In the genomic region with DNA sequence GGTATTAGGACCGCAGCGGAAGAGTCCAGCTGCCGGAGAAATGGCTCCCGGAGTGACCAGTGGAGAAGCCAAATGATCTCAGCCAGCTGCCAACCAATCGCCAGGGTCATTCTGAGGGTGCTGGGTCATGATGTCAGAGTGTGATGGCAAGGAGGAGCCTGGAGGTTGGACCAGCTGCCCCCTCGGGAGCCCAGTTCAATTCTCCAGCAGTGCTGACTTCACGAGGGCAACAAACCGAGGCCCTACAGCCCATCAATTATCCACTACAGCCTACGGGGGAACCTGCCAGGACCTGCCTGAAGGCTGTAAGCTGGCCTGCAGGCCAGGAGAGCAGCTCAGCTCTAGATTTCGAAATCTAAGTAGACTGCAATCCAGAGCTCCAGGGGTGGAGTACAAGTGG, we compare ENCODE assay signal across 8 mouse cellular contexts. TPM values are rescaled to one million over a fixed set of nuclear protein-coding genes. Genes with fewer than 3 reads are reported as not detected.
A peak's percentile ranks its signal among the peaks of the same experiment; 100 is the strongest.
DNase-seq lines count a peak whose midpoint lies in the region; ATAC-seq lines count a peak whose summit lies in the region.

No protein-coding gene starts in this region.

- 54% methylated on average over 10 of the region's 10 CpGs for whole genome bisulfite sequencing in embryonic facial prominence, embryonic 11.5 days
- 15% methylated on average over 10 of the region's 10 CpGs for WGBS in limb, embryonic 11.5 days

- no peak overlapping the region for H3K27ac ChIP-seq in embryonic facial prominence, embryonic 11.5 days (replicated peaks; ENCODE audit: low read depth, low read length)
- 0 out of 2 replicates have a peak overlapping the region, but pooled peaks have one; percentile 26 for H3K27ac ChIP-seq in limb, embryonic 11.5 days (replicated peaks; ENCODE audit: low read depth, low read length)

- H3K4me1 ChIP-seq in embryonic facial prominence, embryonic 11.5 days (ENCODE audit: control insufficient read depth, insufficient read depth, low read length): no peaks in the 10 kb centered on the region
- H3K4me1 ChIP-seq in limb, embryonic 11.5 days (ENCODE audit: control insufficient read depth, insufficient read depth, low read length): peaks cover 26% of the 10 kb centered on the region

- DNase-seq in MN1 (ENCODE audit: low spot score): peak; percentile 28
- peak; percentile 9 for DNase-seq in embryonic facial prominence, embryonic 11.5 days (ENCODE audit: low spot score)
- peak; percentile 25 for DNase-seq in heart, postnatal 4 days
- peak; percentile 36 for DNase-seq in limb, embryonic 11.5 days (ENCODE audit: low spot score)
- DNase-seq in retina, embryonic 14.5 days (ENCODE audit: low spot score): peak; percentile 47
- DNase-seq in cerebellum, adult 11 months: no peak
- no peak for DNase-seq in thymus, postnatal 0 days (ENCODE audit: low spot score)

- no peaks in the 10 kb centered on the region; the same call in none of the 2 replicates for H3K36me3 ChIP-seq in embryonic facial prominence, embryonic 11.5 days (replicated peaks; ENCODE audit: control insufficient read depth, insufficient read depth, low read depth, low read length)
- peaks cover 3% of the 10 kb centered on the region; the same call in 1 of the 2 replicates for H3K36me3 ChIP-seq in limb, embryonic 11.5 days (ENCODE audit: control insufficient read depth, insufficient read depth, low read length)

- no peak overlapping the region for H3K4me2 ChIP-seq in embryonic facial prominence, embryonic 11.5 days (ENCODE audit: low read depth, low read length)
- peak overlapping the region; percentile 27; the same call in 1 of the 2 replicates for H3K4me2 ChIP-seq in limb, embryonic 11.5 days (ENCODE audit: low read depth, severe bottlenecking)

- no peak overlapping the region for H3K4me3 ChIP-seq in embryonic facial prominence, embryonic 11.5 days (ENCODE audit: low read depth, low read length)
- H3K4me3 ChIP-seq in limb, embryonic 11.5 days (ENCODE audit: low read depth, low read length): no peak overlapping the region

- no peak for ATAC-seq in embryonic facial prominence, embryonic 11.5 days (replicated peaks; ENCODE audit: insufficient number of reproducible peaks, low FRiP score, low TSS enrichment, low read depth)
- ATAC-seq in limb, embryonic 11.5 days (ENCODE audit: insufficient number of reproducible peaks, low FRiP score, low TSS enrichment, low read depth): no peak
- ATAC-seq in erythroid progenitor cell, adult 5-6 weeks (replicated peaks; ENCODE audit: low FRiP score, poor library complexity, severe bottlenecking): no peak

- H3K27me3 ChIP-seq in embryonic facial prominence, embryonic 11.5 days (ENCODE audit: control insufficient read depth, insufficient read depth, low read length): no peaks in the 10 kb centered on the region
- H3K27me3 ChIP-seq in limb, embryonic 11.5 days (ENCODE audit: control insufficient read depth, insufficient read depth, low read length): no peaks in the 10 kb centered on the region

- no peaks in the 10 kb centered on the region for H3K9me3 ChIP-seq in embryonic facial prominence, embryonic 11.5 days (replicated peaks; ENCODE audit: control insufficient read depth, low read length)
- H3K9me3 ChIP-seq in limb, embryonic 11.5 days (ENCODE audit: control insufficient read depth, low read length): no peaks in the 10 kb centered on the region

- no peak overlapping the region; the same call in 1 of the 2 replicates for H3K9ac ChIP-seq in embryonic facial prominence, embryonic 11.5 days (replicated peaks; ENCODE audit: low read length)
- H3K9ac ChIP-seq in limb, embryonic 11.5 days (ENCODE audit: low read length): no peak overlapping the region

RNA-seq across cellular contexts. Expression of a gene that starts 5.3 kb away (rescaled TPM):
- 80.9 and 82.0 TPM in 2 replicates for polyA plus RNA-seq in embryonic facial prominence, embryonic 11.5 days (2014; fragmentation: Nextera tagmentation; extraction: Ambion mirVana)
- total RNA-seq in heart, postnatal 4 days (2021): 10 to 100 TPM; 52.1 to 52.8 TPM
- polyA plus RNA-seq in limb, embryonic 11.5 days (2014; fragmentation: Nextera tagmentation; extraction: Ambion mirVana): 90.2 and 108 TPM in 2 replicates
- 6.3 and 7.6 TPM in 2 replicates for total RNA-seq in erythroid progenitor cell, adult 5-6 weeks (2015; ENCODE audit: low replicate concordance)
- total RNA-seq in erythroid progenitor cell, adult 5-6 weeks (2017; ENCODE audit: low replicate concordance): 4.9 and 7.2 TPM in 2 replicates
- polyA plus RNA-seq in thymus, postnatal 0 days (2015; fragmentation: Nextera tagmentation; extraction: Ambion mirVana): 27.0 and 27.9 TPM in 2 replicates

RNA-seq across cellular contexts. Expression of a gene that starts 34.2 kb away (rescaled TPM):
- polyA plus RNA-seq in embryonic facial prominence, embryonic 11.5 days (2014; fragmentation: Nextera tagmentation; extraction: Ambion mirVana): 13.9 and 15.1 TPM in 2 replicates
- total RNA-seq in heart, postnatal 4 days (2021): 10 to 100 TPM; 15.9 to 16.0 TPM
- polyA plus RNA-seq in limb, embryonic 11.5 days (2014; fragmentation: Nextera tagmentation; extraction: Ambion mirVana): 20.8 and 21.0 TPM in 2 replicates
- 4.2 and 6.1 TPM in 2 replicates for total RNA-seq in erythroid progenitor cell, adult 5-6 weeks (2015; ENCODE audit: low replicate concordance)
- total RNA-seq in erythroid progenitor cell, adult 5-6 weeks (2017; ENCODE audit: low replicate concordance): 1.7 and 4.4 TPM in 2 replicates
- polyA plus RNA-seq in thymus, postnatal 0 days (2015; fragmentation: Nextera tagmentation; extraction: Ambion mirVana): 5.5 and 10.9 TPM in 2 replicates

RNA-seq across cellular contexts. Expression of a gene that starts 51.2 kb away (rescaled TPM):
- polyA plus RNA-seq in embryonic facial prominence, embryonic 11.5 days (2014; fragmentation: Nextera tagmentation; extraction: Ambion mirVana): 110 and 113 TPM in 2 replicates
- 10 to 100 TPM; 49.1 to 51.0 TPM for total RNA-seq in heart, postnatal 4 days (2021)
- polyA plus RNA-seq in limb, embryonic 11.5 days (2014; fragmentation: Nextera tagmentation; extraction: Ambion mirVana): 108 and 109 TPM in 2 replicates
- total RNA-seq in erythroid progenitor cell, adult 5-6 weeks (2015; ENCODE audit: low replicate concordance): 11.2 and 13.0 TPM in 2 replicates
- 1.7 and 10.4 TPM in 2 replicates for total RNA-seq in erythroid progenitor cell, adult 5-6 weeks (2017; ENCODE audit: low replicate concordance)
- 37.5 and 39.5 TPM in 2 replicates for polyA plus RNA-seq in thymus, postnatal 0 days (2015; fragmentation: Nextera tagmentation; extraction: Ambion mirVana)

RNA-seq across cellular contexts. Expression of a gene that starts 51.3 kb away (rescaled TPM):
- 15.0 TPM in 2 replicates for polyA plus RNA-seq in embryonic facial prominence, embryonic 11.5 days (2014; fragmentation: Nextera tagmentation; extraction: Ambion mirVana)
- 10 to 100 TPM; 30.4 to 32.3 TPM for total RNA-seq in heart, postnatal 4 days (2021)
- polyA plus RNA-seq in limb, embryonic 11.5 days (2014; fragmentation: Nextera tagmentation; extraction: Ambion mirVana): 17.1 and 17.8 TPM in 2 replicates
- total RNA-seq in erythroid progenitor cell, adult 5-6 weeks (2015; ENCODE audit: low replicate concordance): 0.72 TPM in 1 of 2 replicates, not detected in the other
- 0.15 and 0.90 TPM in 2 replicates for total RNA-seq in erythroid progenitor cell, adult 5-6 weeks (2017; ENCODE audit: low replicate concordance)
- 8.9 and 9.2 TPM in 2 replicates for polyA plus RNA-seq in thymus, postnatal 0 days (2015; fragmentation: Nextera tagmentation; extraction: Ambion mirVana)

Comparison
In these comparisons a context has a peak if more than half of its experiments do, and no peak if none do; other contexts are left out.
1. DNase-seq: peak in MN1 (single experiment), embryonic facial prominence, embryonic 11.5 days (single experiment), heart, postnatal 4 days (single experiment), limb, embryonic 11.5 days (single experiment) and retina, embryonic 14.5 days (single experiment); none in cerebellum, adult 11 months (single experiment) and thymus, postnatal 0 days (single experiment).